Mouse (Mus musculus): ENCODE results near the gene Uqcrh.

DNA sequence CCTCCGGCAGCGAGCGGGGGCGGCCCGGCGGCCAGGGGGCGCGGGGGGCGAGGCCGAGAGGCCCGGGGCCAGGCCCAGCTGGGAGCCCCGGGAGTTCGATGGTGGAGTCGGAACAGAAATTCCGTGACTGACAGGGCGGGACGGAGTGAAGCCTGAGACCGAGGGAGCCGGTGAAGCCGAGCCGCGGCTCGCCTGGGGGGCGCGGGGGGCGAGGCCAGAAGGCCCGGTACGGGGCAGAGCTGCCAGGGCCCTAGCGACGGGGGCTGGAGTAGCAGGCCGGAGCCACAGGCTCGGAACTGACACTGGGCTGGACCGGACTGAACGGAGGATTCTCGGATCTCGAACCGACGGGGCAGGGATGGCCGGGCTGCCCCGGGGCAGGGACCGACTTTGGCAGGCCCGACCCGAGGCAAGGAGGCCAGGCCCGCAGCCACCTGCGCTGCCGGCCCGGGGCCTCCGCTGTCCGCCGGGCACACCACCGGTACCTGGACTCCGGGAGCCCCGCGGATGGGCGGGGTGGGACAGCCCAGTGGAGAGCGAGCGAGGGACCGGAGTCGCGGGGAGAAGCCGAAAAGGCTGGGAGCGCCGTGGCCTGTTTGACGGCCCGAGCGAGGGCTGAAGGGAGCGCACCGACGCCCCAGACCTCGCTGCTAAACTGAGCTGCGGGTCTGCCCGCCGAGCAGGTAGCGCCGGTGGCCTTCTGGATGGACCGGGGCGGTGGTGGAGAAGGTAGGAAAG lies 929 bp upstream of the Uqcrh start:
- TF ChIP-seq CTCF (IDR thresholded peaks at IDR 0.05; ENCODE audit: borderline replicate concordance, extremely low read depth, insufficient read depth, insufficient read length) (peak; percentile 41; the same call in 1 of the 2 replicates), POLR2A (IDR thresholded peaks at IDR 0.05; ENCODE audit: borderline replicate concordance, extremely low read depth, insufficient read depth, insufficient read length, poor library complexity, severe bottlenecking) (no peak)
